Mouse (Mus musculus): ENCODE data around the gene Nob1. TPM values are rescaled to one million over a fixed set of nuclear protein-coding genes. Genes with fewer than 3 reads are reported as not detected.
A peak's percentile ranks its signal among the peaks of the same experiment; 100 is the strongest.

Gene Nob1
- total RNA-seq, 1 experiment from 2014 or later, result 13.6 TPM

DNA sequence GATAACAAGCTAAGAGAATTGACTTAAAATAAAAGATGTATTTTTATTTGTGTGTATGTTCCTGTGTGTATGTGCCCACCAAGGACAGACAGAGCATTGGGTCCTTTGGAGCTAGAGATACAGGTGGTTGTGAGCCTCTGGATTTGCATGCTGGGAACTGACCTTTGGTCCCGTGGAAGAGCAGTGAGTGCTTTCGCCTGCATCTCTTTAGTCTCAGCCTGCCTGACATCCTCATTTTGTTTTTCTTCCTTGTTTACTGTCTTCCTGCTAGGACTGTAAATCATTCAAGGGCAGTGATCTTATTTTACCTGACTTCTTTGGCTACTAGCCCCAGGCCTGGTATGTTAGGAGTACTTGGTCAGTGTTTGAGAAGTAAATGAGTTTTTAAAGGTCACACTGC, 12.9 kb upstream of the Nob1 start:
- no peak for ATAC-seq (replicated peaks; ENCODE audit: insufficient number of reproducible peaks, low FRiP score, low TSS enrichment, poor library complexity, severe bottlenecking)

DNA sequence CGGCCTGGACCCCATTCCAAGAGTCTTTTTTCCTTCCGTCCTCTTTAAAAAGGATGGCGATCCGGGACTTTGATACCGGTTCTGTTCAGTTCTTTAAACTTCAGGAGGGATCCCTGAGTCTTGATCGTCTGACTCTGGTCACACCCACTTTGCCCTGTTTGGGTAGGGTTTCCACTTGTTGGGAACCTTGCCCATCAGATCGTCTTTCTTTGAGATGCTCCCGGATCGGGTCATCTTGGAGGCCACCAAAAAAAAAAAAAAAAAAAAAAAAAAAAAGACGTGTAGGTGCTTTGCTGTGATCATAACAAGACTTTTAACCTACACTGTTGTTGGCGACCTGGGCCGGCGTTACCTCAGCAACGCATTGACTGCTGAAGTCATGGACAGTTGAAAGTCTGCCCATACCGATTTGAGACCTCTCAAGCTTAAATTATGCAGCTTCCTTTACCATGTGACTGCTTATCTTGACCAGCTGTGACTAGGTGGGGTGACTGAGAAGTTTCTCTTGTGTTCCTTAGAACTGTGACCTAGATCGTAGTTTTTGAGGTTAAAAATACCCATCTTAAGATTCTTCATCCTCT, 12.1 kb upstream of the Nob1 start:
- peak; percentile 41 for ATAC-seq (replicated peaks; ENCODE audit: insufficient number of reproducible peaks, low FRiP score, low TSS enrichment, poor library complexity, severe bottlenecking)

DNA sequence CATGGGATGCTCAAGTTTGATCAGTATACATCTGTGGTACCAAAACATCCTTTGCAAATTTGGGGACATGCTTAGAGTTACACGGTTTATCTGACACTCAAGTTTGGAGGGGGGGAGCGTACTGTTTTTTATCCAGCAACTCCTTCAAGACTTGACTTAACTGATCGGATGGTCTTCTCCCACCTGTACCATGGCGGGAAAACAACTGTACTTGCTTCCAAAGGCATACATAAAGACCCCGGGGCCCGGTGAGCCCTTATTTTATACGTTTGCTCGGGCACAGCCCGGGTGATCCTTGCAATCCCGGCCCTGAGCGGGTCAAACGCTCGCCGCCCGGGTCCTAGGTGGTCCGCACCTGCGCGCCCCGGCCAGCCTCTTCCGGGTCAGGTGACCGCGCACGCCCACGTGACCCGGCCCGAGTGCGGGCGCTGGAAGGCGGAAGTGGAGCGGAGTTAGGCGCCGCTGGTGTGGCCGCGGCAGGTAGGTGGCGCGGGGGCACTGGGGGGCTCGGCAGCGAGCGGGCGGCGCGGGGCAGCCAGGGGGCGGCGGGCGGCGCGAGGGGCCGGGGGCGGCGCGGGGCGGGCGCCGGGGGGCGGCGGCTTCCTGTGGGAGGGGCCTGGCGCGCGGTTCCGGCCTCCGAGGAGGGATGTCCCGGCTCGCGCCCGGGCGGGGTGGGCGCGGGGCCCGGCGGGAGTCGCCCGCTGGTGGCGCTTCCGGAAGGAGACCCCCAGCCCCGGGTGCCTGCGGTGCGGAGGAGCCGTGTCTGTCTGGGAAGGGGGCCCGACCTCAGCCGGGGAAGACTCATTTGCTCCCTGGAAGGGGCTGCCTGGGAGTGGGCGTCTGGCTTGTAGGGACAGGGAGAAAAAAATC, 11.3 kb upstream of the Nob1 start, which contains the start of gene Wwp2:
Wwp2 (plus strand) TSS at position 404 of the 870 bp plus-strand sequence.
- peak; percentile 44 for ATAC-seq (replicated peaks; ENCODE audit: insufficient number of reproducible peaks, low FRiP score, low TSS enrichment, poor library complexity, severe bottlenecking)

DNA sequence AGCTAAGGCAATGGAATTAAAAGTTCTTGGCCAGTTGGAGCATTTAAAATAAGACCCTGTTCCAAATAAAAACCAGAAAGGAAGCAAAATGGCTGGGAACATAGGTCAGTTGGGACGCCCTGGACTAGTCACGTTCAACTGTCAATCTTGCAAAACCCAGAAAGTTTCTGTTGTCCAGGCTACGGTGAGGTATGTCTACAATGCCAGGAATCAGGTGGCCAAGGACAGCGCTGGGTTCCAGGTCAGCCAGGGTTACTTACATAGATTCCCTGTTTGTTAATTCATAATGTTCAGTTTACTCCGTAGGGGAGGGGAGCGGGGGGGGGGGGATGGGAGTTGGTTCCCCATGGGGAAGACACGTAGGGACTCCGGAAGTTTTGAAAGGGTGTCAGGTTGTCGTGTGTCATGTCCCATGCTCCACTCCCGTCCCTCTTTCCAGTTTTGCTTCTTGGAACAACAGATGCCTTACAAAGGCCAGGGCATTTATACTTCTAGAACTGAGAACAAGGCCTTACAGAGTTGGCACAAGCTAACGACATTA, 10.6 kb upstream of the Nob1 start:
- 0 out of 2 replicates have a peak, but pooled peaks have one; percentile 12 for ATAC-seq (replicated peaks; ENCODE audit: insufficient number of reproducible peaks, low FRiP score, low TSS enrichment, poor library complexity, severe bottlenecking)

DNA sequence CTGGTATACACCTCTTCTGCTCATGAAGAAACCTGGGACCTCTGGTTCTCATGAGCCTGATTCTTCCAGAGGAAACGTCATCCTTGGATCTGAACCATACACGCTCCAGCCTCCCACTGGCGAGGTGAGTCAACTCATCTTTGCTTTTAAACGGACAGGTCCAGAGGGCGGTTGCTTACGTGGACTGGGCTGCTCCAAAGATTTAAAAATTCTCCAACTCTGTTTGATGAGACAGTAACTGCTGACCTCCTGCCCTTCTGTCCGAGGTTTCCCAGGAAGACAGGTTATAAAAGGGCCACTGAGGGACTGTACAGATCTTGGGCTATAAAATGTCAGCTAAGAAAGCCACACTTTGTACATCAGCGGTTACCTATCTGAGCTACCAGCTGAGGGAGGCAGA, 6.0 kb upstream of the Nob1 start:
- ATAC-seq (replicated peaks; ENCODE audit: insufficient number of reproducible peaks, low FRiP score, low TSS enrichment, poor library complexity, severe bottlenecking), result no peak

DNA sequence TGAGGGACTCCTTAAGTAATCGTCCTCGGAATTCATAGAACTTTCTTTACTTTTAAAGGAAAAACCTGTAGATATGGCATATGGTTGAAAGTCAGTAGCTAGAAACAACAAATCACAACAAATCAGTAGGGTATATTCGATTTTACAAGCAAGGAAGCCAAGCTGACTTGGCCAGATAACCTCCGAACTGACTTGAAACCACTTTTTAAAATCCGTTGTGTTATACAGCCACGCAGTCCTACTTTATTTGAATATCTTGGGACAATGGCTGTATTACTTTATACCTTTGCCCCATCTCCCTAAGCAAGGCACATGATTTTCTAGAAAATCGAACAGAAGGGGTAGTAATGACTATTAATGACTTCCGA, 363 bp upstream of the Nob1 start:
- no peak for ATAC-seq (replicated peaks; ENCODE audit: insufficient number of reproducible peaks, low FRiP score, low TSS enrichment, poor library complexity, severe bottlenecking)

DNA sequence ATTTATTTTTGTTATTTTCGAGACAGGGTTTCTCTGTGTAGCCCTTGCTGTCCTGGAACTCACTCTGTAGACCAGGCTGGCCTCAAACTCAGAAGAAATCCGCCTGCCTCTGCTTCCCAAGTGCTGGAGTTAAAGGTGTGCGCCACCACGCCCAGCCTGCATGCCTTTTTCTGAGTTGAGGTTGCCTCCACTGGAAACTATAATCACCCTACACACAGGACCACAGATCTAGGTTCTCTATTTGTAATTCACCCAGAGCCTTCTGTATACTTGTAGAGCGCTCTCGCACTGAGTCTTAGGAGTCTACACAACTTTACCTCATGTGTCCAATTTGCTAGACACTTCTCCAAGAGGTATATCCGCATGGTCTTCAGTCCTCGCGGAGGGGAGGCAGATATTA, 675 bp downstream of the Nob1 start:
- no peak for ATAC-seq (replicated peaks; ENCODE audit: insufficient number of reproducible peaks, low FRiP score, low TSS enrichment, poor library complexity, severe bottlenecking)

DNA sequence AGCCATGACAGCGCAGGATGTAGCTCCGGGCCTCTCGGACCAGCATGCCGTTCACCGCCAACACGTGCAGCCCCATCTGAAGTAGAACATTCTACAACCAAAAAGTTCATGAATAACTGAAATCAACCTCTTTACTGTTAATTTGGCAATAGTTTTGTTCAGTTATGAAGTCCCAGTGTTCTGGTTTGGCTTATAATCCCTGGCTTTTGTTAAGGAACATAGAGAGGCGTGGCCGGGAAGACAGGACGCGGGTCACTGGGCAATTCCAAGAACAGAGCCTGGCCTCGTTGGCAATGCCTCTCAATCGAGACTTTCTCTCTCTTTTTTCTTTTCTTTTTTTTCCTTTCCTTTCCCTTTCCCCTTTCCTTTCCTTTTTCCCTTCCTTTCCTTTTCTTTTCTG, 7.8 kb downstream of the Nob1 start:
- ATAC-seq (replicated peaks; ENCODE audit: insufficient number of reproducible peaks, low FRiP score, low TSS enrichment, poor library complexity, severe bottlenecking), result no peak

DNA sequence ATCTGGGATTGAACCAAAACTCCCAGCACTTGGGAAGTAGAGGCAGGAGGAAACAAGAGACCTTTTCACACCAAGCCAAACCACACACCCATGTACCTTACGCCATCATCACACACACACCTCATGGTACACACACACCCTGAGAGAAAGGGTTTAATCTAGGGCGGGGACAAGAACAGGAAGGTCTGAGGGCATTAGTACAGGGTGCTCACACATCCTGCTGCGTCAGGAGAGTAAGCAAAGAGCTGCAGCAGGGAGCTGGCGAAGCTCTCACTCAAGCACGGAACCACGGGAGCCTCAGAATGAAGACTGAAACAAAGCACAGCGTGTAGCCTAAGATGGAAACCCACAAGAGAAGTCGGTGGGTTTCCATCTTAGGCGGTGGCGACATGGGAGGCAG, 11.0 kb downstream of the Nob1 start:
- no peak for ATAC-seq (replicated peaks; ENCODE audit: insufficient number of reproducible peaks, low FRiP score, low TSS enrichment, poor library complexity, severe bottlenecking)

DNA sequence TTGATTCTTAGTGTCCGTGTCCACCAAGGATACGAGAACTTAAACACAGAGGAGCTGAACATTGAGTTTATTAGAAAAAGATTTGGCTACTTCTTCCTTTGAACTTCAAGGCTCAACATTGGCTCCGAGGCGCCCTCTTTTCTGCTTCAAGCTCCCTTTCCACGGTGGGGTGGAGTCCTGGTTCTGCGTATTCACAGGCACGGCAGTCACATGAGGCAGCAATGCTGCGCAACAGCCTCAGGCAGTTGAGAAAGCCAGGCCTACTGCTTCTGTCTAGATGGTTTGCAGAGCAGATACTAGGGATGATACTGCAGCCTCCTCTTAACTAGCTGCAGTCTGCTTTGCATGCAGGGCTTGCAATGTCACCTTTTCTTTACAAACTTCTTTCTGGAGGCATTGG, 12.3 kb downstream of the Nob1 start:
- ATAC-seq (replicated peaks; ENCODE audit: insufficient number of reproducible peaks, low FRiP score, low TSS enrichment, poor library complexity, severe bottlenecking), result no peak

DNA sequence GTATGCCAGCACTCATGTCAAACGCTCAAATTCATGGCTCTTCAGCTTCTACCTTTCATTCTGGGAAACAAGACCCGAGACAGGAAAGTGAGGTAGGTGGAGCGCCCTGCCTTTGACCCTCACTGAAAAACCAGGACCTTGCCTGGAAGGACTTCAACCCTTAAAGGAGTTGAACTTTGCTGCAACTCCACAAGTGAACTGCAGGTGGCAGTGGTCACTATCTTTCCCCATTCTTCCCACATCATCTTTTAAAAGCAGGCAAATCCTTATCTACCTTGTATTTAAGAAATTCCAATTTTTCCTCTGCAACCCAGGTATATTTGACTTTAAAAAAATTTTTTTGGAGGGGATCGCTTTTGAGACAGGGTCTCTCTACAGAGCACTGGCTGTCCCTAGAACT, 13.5 kb downstream of the Nob1 start:
- no peak for ATAC-seq (replicated peaks; ENCODE audit: insufficient number of reproducible peaks, low FRiP score, low TSS enrichment, poor library complexity, severe bottlenecking)

DNA sequence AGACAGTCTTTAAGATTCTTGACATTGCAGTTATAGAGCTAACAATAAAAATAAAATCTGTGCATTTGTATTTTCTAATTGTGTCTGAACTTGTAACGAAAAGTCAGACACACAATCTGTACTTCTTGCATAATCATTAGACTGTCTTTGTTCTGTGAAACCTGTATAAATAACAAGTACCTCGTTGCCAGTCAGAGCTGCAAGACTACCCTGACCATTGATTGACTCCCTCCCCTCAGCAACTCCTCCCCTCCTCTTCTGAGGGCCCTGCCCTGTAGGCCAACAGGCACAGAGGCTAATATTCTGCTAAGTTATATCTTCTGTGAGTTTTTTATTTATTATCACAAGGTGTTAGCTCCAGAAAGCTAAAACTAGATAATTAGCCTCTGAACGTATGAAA, 18.9 kb downstream of the Nob1 start:
- ATAC-seq (replicated peaks; ENCODE audit: insufficient number of reproducible peaks, low FRiP score, low TSS enrichment, poor library complexity, severe bottlenecking), result no peak

DNA sequence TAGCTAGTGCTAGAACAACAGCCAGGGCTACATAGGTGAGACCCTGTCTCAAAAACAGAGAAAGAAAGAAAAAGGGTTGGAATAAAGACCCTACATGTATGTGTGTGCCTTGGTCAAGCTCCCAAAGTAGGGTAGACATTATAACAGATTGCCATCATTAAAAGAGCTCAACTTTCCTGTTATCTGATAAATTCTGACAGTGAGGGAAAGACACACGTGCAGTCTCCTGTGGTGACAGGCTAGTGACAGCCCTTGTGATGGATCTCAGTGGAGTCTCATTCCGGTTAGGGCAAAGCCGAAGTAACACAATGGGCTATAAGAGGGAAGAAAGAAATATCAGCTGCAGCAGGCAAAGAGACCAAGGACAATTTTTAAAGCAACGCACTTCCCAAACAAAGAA, 20.8 kb downstream of the Nob1 start:
- no peak for ATAC-seq (replicated peaks; ENCODE audit: insufficient number of reproducible peaks, low FRiP score, low TSS enrichment, poor library complexity, severe bottlenecking)

DNA sequence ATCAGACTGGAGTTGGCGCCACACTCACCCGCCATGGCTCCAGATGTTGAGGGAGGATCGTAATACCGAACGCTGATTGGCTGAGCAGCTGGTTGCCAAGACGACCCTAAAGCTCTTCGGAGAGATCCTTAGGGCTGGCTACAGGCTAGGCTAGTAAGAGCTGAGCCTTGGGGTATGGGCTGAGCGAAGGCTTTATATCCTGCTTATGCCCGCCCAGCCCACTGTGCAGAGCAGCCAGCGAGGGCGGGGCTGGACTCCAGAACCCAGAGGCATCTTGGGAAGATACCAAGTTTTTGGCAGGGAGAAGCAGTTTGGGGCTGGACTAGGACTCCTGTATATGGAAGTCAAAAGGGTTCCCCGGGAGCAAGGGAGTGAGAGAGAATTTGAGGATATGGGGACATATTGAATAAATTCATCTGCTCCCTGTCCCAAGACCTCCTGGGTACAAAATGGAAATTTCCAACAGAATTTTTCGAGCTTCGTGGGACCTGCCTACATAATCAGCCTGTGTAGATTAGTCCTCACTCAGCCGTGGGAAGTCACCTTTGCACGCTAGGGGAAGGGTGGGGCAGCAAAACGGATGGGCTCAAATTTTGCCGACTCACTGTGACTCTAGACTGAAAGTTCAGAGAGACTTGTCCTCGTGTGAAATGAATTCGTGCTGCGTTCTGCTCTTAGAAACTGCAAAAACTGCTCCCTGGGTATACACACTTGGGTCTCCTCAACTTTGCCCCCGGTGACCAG, 21.6 kb downstream of the Nob1 start, which contains the start of gene Nqo1:
Nqo1 (minus strand) TSS at position 169 of the 744 bp plus-strand sequence.
- peak; percentile 57 for ATAC-seq (replicated peaks; ENCODE audit: insufficient number of reproducible peaks, low FRiP score, low TSS enrichment, poor library complexity, severe bottlenecking)

DNA sequence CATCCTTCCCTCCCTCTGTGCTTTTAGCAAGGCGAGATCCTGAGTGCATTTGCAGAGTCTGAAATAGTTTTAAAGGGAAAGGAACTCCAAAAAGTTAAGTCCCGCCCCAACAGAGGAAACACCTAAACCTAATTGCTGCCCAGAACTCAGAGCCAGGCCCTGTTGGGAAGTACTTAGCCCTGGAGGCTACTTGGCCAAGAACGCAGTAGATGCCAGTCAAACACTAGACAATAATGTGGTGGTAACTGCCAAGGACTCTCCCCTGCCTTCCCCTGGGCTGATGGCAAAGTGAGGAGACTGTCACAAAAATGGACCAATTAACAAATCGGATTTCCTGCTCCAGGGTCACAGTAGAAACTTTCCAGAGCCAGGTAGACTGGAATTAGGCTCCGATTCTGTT, 23.0 kb downstream of the Nob1 start:
- no peak for ATAC-seq (replicated peaks; ENCODE audit: insufficient number of reproducible peaks, low FRiP score, low TSS enrichment, poor library complexity, severe bottlenecking)

DNA sequence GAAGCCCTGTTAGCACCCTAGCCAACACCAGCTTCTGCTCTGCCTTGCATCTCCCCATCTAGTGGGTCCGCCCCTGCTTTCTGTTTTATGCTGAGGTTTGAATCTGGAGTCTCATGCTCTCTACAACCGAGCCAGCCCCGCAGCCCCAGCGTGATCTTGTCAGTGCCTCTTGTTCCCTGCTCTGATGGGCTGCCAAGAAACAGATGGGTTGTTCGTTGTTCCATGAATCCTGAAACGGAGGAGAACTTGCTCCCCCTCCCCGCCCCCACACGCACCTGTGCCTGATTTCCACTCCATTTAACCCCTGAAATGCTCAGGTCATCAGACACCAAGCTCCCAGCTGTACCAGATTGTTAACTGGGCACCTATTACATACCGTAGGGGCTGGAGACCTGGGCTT, 25.4 kb downstream of the Nob1 start:
- ATAC-seq (replicated peaks; ENCODE audit: insufficient number of reproducible peaks, low FRiP score, low TSS enrichment, poor library complexity, severe bottlenecking), result no peak

DNA sequence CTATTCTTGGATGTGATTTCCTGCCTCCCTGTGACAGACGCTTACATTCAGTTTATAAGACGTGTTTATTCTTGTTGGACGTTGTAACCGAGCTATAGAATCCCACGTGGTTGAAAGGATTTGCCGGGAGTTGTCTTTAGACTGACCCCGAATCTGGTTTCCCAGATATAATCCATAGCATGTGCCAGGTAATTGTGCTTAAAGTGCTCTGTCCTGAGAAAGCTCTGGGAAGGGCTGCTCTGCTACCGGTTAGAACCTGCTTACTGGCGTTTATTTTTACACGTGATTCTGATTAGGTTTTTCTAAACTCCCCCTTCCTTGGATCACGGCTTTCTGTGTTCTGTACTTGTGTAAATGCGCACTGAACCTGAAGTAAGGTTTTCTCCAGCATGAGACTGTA, 27.2 kb downstream of the Nob1 start:
- no peak for ATAC-seq (replicated peaks; ENCODE audit: insufficient number of reproducible peaks, low FRiP score, low TSS enrichment, poor library complexity, severe bottlenecking)

DNA sequence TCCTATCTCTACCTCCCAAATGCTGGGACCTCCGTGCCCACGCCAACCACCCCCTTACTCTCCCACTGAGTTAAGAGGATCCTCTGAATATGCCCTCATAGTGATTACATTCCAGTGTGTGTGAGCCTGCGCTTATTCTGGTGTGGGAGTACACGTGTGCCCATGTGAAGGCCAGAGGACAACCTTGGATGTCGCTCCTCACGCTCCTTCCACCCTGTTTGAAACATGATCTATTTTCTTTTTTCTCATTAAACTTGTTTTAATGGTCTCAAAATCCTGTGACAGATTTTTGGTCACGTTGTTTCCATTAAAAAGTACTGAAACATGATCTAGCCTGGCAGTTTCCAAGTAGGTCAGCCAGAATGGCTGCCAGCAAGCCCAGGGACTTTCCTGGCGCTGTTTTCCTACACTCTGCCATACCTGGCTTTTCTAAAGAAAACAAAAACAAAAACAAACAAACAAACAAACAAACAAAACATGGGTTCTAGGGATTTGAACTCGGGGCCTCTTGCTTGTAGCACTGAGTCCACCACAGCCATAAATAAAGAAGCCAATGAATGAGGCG, 28.7 kb downstream of the Nob1 start:
- no peak for ATAC-seq (replicated peaks; ENCODE audit: insufficient number of reproducible peaks, low FRiP score, low TSS enrichment, poor library complexity, severe bottlenecking)

DNA sequence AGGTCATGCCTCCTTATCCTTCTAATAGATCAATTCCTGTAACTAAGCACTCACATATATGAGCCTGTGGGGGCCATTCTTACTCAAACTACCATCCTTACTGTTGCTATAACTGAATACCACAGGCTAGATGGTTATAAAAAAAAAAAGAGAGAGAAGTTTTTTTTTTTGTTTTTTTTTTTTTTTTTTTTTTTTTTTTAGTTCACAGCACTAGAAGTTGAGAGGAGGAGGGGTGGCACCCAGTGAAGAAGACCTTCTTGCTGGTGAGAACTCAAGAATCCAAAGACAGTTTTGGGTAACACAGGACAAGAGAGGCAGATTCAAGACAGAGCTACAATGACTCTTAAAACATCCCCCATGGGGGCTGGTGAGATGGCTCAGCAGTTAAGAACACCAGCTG, 29.5 kb downstream of the Nob1 start:
- ATAC-seq (replicated peaks; ENCODE audit: insufficient number of reproducible peaks, low FRiP score, low TSS enrichment, poor library complexity, severe bottlenecking), result no peak
